Mouse (Mus musculus) heart, adult 2 months (tissue): Measurements from ENCODE around the gene Hoxc11. TPM values are rescaled to one million over a fixed set of nuclear protein-coding genes. Genes with fewer than 3 reads are reported as not detected.

ENCODE experiments used
- DNase-seq, 2 experiments: peaks; one replicate each; pipeline ENCODE4 v3.0.0; 2021
- H3K27ac ChIP-seq: fragments of 200-600 bp; 2 replicates; pipeline ENCODE4 v1.8.1; 2022
- H3K27me3 ChIP-seq: fragments of 200-500 bp; 2 replicates; pipeline ENCODE4 v1.6.1; 2012; ENCODE audit warnings: mild to moderate bottlenecking, low read length, inconsistent platforms, mixed read lengths; ENCODE audit not compliant: control insufficient read depth, insufficient read depth
- H3K36me3 ChIP-seq: fragments of 200-500 bp; 2 replicates; pipeline ENCODE4 v1.6.1; 2012; ENCODE audit warnings: low read length, inconsistent platforms; ENCODE audit not compliant: control insufficient read depth, insufficient read depth
- H3K4me1 ChIP-seq: fragments of 200-500 bp; 2 replicates; pipeline ENCODE4 v1.6.1; 2011; ENCODE audit warnings: low read length; ENCODE audit not compliant: control insufficient read depth, insufficient read depth
- H3K4me3 ChIP-seq: fragments of 200-600 bp; 2 replicates; pipeline ENCODE4 v1.8.1; 2022
- H3K79me2 ChIP-seq: fragments of 200-500 bp; replicated peaks from 2 replicates; pipeline ENCODE4 v1.6.1; 2012; ENCODE audit warnings: mild to moderate bottlenecking, inconsistent platforms, low read length, moderate library complexity, mixed read lengths; ENCODE audit not compliant: control insufficient read depth, insufficient read depth
- H3K9ac ChIP-seq: fragments of 200-500 bp; 2 replicates; pipeline ENCODE4 v1.6.1; 2012; ENCODE audit warnings: low read depth, mild to moderate bottlenecking, control low read depth, inconsistent platforms, low read length, mixed read lengths
- CTCF ChIP-seq: fragments of 200-600 bp; IDR thresholded peaks from 2 replicates; pipeline ENCODE4 v1.8.1; 2022; ENCODE audit warnings: antibody characterized with exemption, mild to moderate bottlenecking, moderate library complexity
- EP300 ChIP-seq: fragments of 200-500 bp; IDR thresholded peaks from 2 replicates; pipeline ENCODE4 v1.6.1; 2011; ENCODE audit warnings: low read depth, low read length, control low read depth; ENCODE audit not compliant: insufficient read depth
- POLR2A ChIP-seq: fragments of 200-500 bp; IDR thresholded peaks from 2 replicates; pipeline ENCODE4 v1.6.1; 2011; ENCODE audit warnings: mild to moderate bottlenecking, low read depth, low read length, control low read depth; ENCODE audit not compliant: insufficient read depth
- WGBS: fragments of 180-500 bp; shearing (Covaris S2); methylation state at CpG from one replicate; pipeline ENCODE4 v1.1.7; 2018; 5-methylcytosine and 5-hydroxymethylcytosine counted together
- intact Hi-C: fragments of 180-260 bp; cut with DNase I; formaldehyde crosslinking; loops from one replicate; pipeline ENCODE4 v1.15.1; 2025
- polyA plus RNA-seq: library from polyadenylated mRNA; depleted of rRNA; stranded (reverse); fragments of >200 nt; gene quantifications from 2 replicates; pipeline ENCODE4 v1.2.3, GENCODE M21; 2012
- total RNA-seq, 2 experiments: library from RNA; stranded (reverse); gene quantifications; 2 replicates each; pipeline ENCODE4 v1.2.3; 2021

Hoxc11 gene
- total and polyA plus RNA-seq, 3 experiments: not detected

- Histone ChIP-seq H3K4me1 (no peaks in the 10 kb centered on the region), H3K9ac (no peak overlapping the region), H3K27ac (no peak overlapping the region), H3K4me3 (no peak overlapping the region), H3K36me3 (no peaks in the 10 kb centered on the region), H3K27me3 (peaks cover 34% of the 10 kb centered on the region), H3K79me2 (no peaks in the 10 kb centered on the region)
- intact Hi-C loops: no loop called here
- no peak for DNase-seq
- TF ChIP-seq POLR2A (no peak), CTCF (no peak), EP300 (no peak)
- 2% methylated on average over 24 of the region's 24 CpGs for WGBS
Observed at GRCm38 (mm10) chr15:102922012-102922362, 32.2 kb upstream of the Hoxc11 start.

- Histone ChIP-seq H3K79me2 (no peaks in the 10 kb centered on the region), H3K4me1 (no peaks in the 10 kb centered on the region), H3K27ac (no peak overlapping the region), H3K36me3 (no peaks in the 10 kb centered on the region), H3K27me3 (peaks cover 33% of the 10 kb centered on the region), H3K4me3 (no peak overlapping the region), H3K9ac (no peak overlapping the region)
- intact Hi-C loops: no loop called here
- WGBS: 22% methylated on average over 6 of the region's 6 CpGs
- TF ChIP-seq CTCF: no peak
- TF ChIP-seq EP300: no peak
- TF ChIP-seq POLR2A: no peak
- DNase-seq: no peak
Observed at GRCm38 (mm10) chr15:102922636-102923500, 31.4 kb upstream of the Hoxc11 start.

GRCm38 (mm10) chr15:102927032-102927645 is 27.1 kb upstream of the Hoxc11 start:
- 2% methylated on average over 40 of the region's 40 CpGs for WGBS
- Histone ChIP-seq H3K27ac (no peak overlapping the region), H3K27me3 (peaks cover 12% of the 10 kb centered on the region), H3K79me2 (no peaks in the 10 kb centered on the region), H3K4me1 (no peaks in the 10 kb centered on the region), H3K9ac (no peak overlapping the region), H3K36me3 (no peaks in the 10 kb centered on the region), H3K4me3 (no peak overlapping the region)
- intact Hi-C loops: no loop called here
- no peak for TF ChIP-seq POLR2A
- no peak for TF ChIP-seq CTCF
- TF ChIP-seq EP300: no peak
- DNase-seq: no peak

DNA sequence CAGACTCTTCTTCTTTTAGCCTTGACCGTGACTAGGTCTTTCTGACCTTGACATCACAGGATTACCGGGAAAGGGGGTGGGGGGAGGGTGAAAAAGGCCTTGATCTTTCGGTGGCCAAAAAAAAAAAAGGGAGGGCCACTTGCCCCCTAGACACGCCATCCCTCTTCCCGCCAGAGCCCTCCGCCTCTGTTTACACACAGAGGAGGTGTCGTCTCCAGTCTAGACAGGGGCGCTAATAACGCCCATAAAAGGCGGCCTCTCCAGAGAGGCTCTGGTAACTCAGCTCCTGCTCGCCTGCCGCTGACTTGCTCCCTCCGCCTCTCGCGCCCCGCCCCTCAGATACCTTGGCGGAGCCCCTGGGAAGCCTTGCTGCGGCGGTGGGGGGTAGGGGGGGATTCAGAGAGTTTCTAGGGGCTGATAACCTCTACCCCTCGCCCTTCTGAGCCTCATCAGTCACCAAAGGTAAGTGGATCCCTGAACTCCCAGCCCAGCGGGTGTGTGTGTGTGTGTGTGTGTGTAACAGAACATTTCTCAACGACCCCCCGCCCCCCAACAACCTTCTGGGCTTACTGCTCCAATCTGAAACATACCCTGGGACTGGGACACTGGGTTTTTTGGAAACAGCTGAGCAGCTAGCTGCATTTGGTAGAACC is 22.4 kb upstream of the Hoxc11 start:
- no peak for DNase-seq
- peaks cover 24% of the 10 kb centered on the region for H3K27me3 ChIP-seq
- WGBS: 1% methylated on average over 23 of the region's 23 CpGs

DNA sequence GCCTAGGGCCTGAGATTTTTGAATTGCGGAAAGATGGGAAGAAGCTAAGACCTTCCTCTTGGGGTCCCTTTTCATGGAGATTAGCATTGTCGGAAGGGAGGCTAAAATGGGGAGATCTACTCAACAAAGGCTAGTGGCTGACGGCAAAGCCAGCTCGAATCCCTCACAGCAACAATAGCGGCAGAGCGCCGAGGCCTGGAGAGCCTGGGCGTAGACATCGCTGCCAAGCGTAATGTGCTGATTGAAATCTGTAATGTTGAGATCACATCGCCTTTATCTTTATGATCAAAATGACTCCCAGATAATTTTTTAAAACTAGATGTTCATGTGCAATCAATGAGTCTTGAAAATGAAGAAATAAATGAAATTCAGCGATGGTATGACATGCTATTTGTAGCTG is 19.8 kb upstream of the Hoxc11 start:
- WGBS: 7% methylated on average over 12 of the region's 12 CpGs
- H3K4me3 ChIP-seq: no peak overlapping the region
- H3K36me3 ChIP-seq: no peaks in the 10 kb centered on the region
- no peak overlapping the region for H3K9ac ChIP-seq
- no peak for DNase-seq
- intact Hi-C loops: no loop called here
- H3K27me3 ChIP-seq: peaks cover 37% of the 10 kb centered on the region
- no peak for TF ChIP-seq POLR2A
- no peak for TF ChIP-seq EP300
- TF ChIP-seq CTCF: no peak
- no peaks in the 10 kb centered on the region for H3K4me1 ChIP-seq
- H3K27ac ChIP-seq: no peak overlapping the region
- H3K79me2 ChIP-seq: no peaks in the 10 kb centered on the region

More for the DNA sequence above, 22.4 kb upstream of the Hoxc11 start:
- H3K4me3 ChIP-seq: no peak overlapping the region
- TF ChIP-seq EP300: no peak
- TF ChIP-seq CTCF: no peak
- no peak for TF ChIP-seq POLR2A
- H3K4me1 ChIP-seq: no peaks in the 10 kb centered on the region
- H3K9ac ChIP-seq: no peak overlapping the region
- H3K79me2 ChIP-seq: no peaks in the 10 kb centered on the region
- no peak overlapping the region for H3K27ac ChIP-seq
- intact Hi-C loops: no loop called here
- no peaks in the 10 kb centered on the region for H3K36me3 ChIP-seq
